Mouse (Mus musculus) left cerebral cortex, adult 9 months (tissue): Measurements from ENCODE around the gene Btbd9.
"Not testable (repeated sequence)": the region's sequence is repeated elsewhere in the genome, so short reads cannot be mapped to it uniquely, and the experiment has no call there.

Experiments used
- DNase-seq, 2 experiments: peaks; one replicate each; pipeline ENCODE4 v3.0.0; 2022; ENCODE audit warnings: low spot score in 2 of 2

Btbd9 gene

GRCm38 (mm10) chr17:30558623-30559022, 17.7 kb downstream of the Btbd9 start:
- no peak for DNase-seq

GRCm38 (mm10) chr17:30556512-30556911, 19.8 kb downstream of the Btbd9 start:
- DNase-seq, result no peak

GRCm38 (mm10) chr17:30553027-30553937, 23.0 kb downstream of the Btbd9 start:
- DNase-seq, result no peak

GRCm38 (mm10) chr17:30550774-30551107, 25.5 kb downstream of the Btbd9 start:
- peak; percentile 42 to 74 for DNase-seq

- peak in 1 of 2 experiments; percentile 46 for DNase-seq
Measured at GRCm38 (mm10) chr17:30549899-30550773, 26.2 kb downstream of the Btbd9 start.

- DNase-seq, result peak in 1 of 2 experiments; percentile 48
Measured at GRCm38 (mm10) chr17:30539098-30539497, 37.2 kb downstream of the Btbd9 start.

- no peak for DNase-seq
Measured at GRCm38 (mm10) chr17:30536651-30537050, 39.6 kb downstream of the Btbd9 start.

GRCm38 (mm10) chr17:30533098-30533497, 43.2 kb downstream of the Btbd9 start:
- no peak for DNase-seq

GRCm38 (mm10) chr17:30530542-30530940, 45.7 kb downstream of the Btbd9 start:
- DNase-seq, result no peak

GRCm38 (mm10) chr17:30529632-30530541, 46.4 kb downstream of the Btbd9 start:
- no peak for DNase-seq

GRCm38 (mm10) chr17:30525405-30526295, 50.6 kb downstream of the Btbd9 start:
- no peak for DNase-seq

- peak; percentile 49 to 82 for DNase-seq
Measured at GRCm38 (mm10) chr17:30524451-30524850, 51.8 kb downstream of the Btbd9 start.

GRCm38 (mm10) chr17:30523783-30524182, 52.5 kb downstream of the Btbd9 start:
- no peak for DNase-seq

GRCm38 (mm10) chr17:30522406-30523078, 53.7 kb downstream of the Btbd9 start:
- no peak for DNase-seq

GRCm38 (mm10) chr17:30519172-30519512, 57.1 kb downstream of the Btbd9 start:
- not testable (repeated sequence) for DNase-seq

GRCm38 (mm10) chr17:30518431-30519171, 57.7 kb downstream of the Btbd9 start:
- DNase-seq, result no peak

GRCm38 (mm10) chr17:30516580-30517340, 59.5 kb downstream of the Btbd9 start:
- no peak for DNase-seq

- DNase-seq, result no peak
Measured at GRCm38 (mm10) chr17:30515401-30515800, 60.9 kb downstream of the Btbd9 start.

GRCm38 (mm10) chr17:30513034-30513433, 63.3 kb downstream of the Btbd9 start:
- no peak for DNase-seq
